ENCODE assay signal across 19 mouse cellular contexts in genomic region chr17:62642447-62643145, GRCm38 (mm10).
A peak's percentile ranks its signal among the peaks of the same experiment; 100 is the strongest.
DNase-seq lines count a peak whose midpoint lies in the region; ATAC-seq and TF ChIP-seq lines count a peak whose summit lies in the region.
"Had no signal": no experiment of that assay in that cellular context is flagged by ENCODE, and none has a peak within 500 bp of the region (broad histone marks: within the 10 kb centered on the region; RNA-seq: fewer than 3 reads in every experiment).

No protein-coding gene starts in this region.

- H3K27me3 ChIP-seq in forebrain, embryonic 15.5 days = no peaks in the 10 kb centered on the region
- H3K27me3 ChIP-seq in forebrain, postnatal 0 days (ENCODE audit: insufficient read depth, low read length) = no peaks in the 10 kb centered on the region; the same call in 1 of the 2 replicates
- H3K27me3 ChIP-seq in lung, postnatal 0 days (replicated peaks; ENCODE audit: insufficient read depth, low read length) = no peaks in the 10 kb centered on the region
- no peaks in the 10 kb centered on the region for H3K27me3 ChIP-seq in heart, embryonic 12.5 days (replicated peaks)
- H3K27me3 ChIP-seq: forebrain, embryonic 12.5 days; hindbrain, embryonic 13.5 days; limb, embryonic 15.5 days; lung, embryonic 15.5 days; midbrain, embryonic 12.5 days had no signal

- H3K36me3 ChIP-seq in forebrain, embryonic 15.5 days = no peaks in the 10 kb centered on the region
- no peaks in the 10 kb centered on the region for H3K36me3 ChIP-seq in forebrain, postnatal 0 days (ENCODE audit: insufficient read depth)
- H3K36me3 ChIP-seq in lung, postnatal 0 days (ENCODE audit: insufficient read depth, low read length) = no peaks in the 10 kb centered on the region
- no peaks in the 10 kb centered on the region for H3K36me3 ChIP-seq in heart, embryonic 12.5 days
- H3K36me3 ChIP-seq: forebrain, embryonic 12.5 days; hindbrain, embryonic 13.5 days; limb, embryonic 15.5 days; lung, embryonic 15.5 days; midbrain, embryonic 12.5 days had no signal

- no peak for TF ChIP-seq CTCF in forebrain, postnatal 0 days (IDR thresholded peaks at IDR 0.05; ENCODE audit: low read depth)
- no peak for TF ChIP-seq CTCF in lung, postnatal 0 days (IDR thresholded peaks at IDR 0.05)

- no peaks in the 10 kb centered on the region for H3K9me3 ChIP-seq in forebrain, embryonic 15.5 days
- no peaks in the 10 kb centered on the region for H3K9me3 ChIP-seq in forebrain, postnatal 0 days (ENCODE audit: low read length)
- H3K9me3 ChIP-seq in lung, postnatal 0 days (ENCODE audit: low read length) = no peaks in the 10 kb centered on the region
- H3K9me3 ChIP-seq in heart, embryonic 12.5 days (replicated peaks) = no peaks in the 10 kb centered on the region
- H3K9me3 ChIP-seq: forebrain, embryonic 12.5 days; hindbrain, embryonic 13.5 days; limb, embryonic 15.5 days; lung, embryonic 15.5 days; midbrain, embryonic 12.5 days had no signal

- H3K4me2 ChIP-seq in forebrain, embryonic 15.5 days (replicated peaks) = no peak overlapping the region
- H3K4me2 ChIP-seq in forebrain, postnatal 0 days (ENCODE audit: low read depth) = no peak overlapping the region
- no peak overlapping the region for H3K4me2 ChIP-seq in lung, postnatal 0 days (replicated peaks; ENCODE audit: low read depth, low read length)
- H3K4me2 ChIP-seq in heart, embryonic 12.5 days = no peak overlapping the region
- H3K4me2 ChIP-seq: forebrain, embryonic 12.5 days; hindbrain, embryonic 13.5 days; limb, embryonic 15.5 days; lung, embryonic 15.5 days; midbrain, embryonic 12.5 days had no signal

- no peak for TF ChIP-seq EP300 in lung, postnatal 0 days (IDR thresholded peaks at IDR 0.05)

- WGBS in forebrain, embryonic 15.5 days = 66% methylated on average over 12 of the region's 12 CpGs
- WGBS in forebrain, postnatal 0 days = 68% methylated on average over 12 of the region's 12 CpGs
- WGBS in lung, postnatal 0 days = 66% methylated on average over 12 of the region's 12 CpGs
- WGBS in heart, embryonic 12.5 days = 74% methylated on average over 12 of the region's 12 CpGs

- no peaks in the 10 kb centered on the region for H3K4me1 ChIP-seq in forebrain, embryonic 15.5 days
- no peaks in the 10 kb centered on the region for H3K4me1 ChIP-seq in forebrain, postnatal 0 days (ENCODE audit: insufficient read depth)
- H3K4me1 ChIP-seq in lung, postnatal 0 days (ENCODE audit: insufficient read depth, low read depth, low read length) = no peaks in the 10 kb centered on the region
- peaks cover 9% of the 10 kb centered on the region for H3K4me1 ChIP-seq in heart, embryonic 12.5 days (replicated peaks)
- H3K4me1 ChIP-seq: limb, embryonic 15.5 days had no signal

- no peak overlapping the region for H3K4me3 ChIP-seq in forebrain, embryonic 15.5 days
- no peak overlapping the region for H3K4me3 ChIP-seq in forebrain, postnatal 0 days (ENCODE audit: low read depth, low read length)
- H3K4me3 ChIP-seq in lung, postnatal 0 days (ENCODE audit: low read depth, low read length) = no peak overlapping the region
- H3K4me3 ChIP-seq in heart, embryonic 12.5 days = no peak overlapping the region
- H3K4me3 ChIP-seq: forebrain, embryonic 12.5 days; hindbrain, embryonic 13.5 days; limb, embryonic 15.5 days; lung, embryonic 15.5 days; midbrain, embryonic 12.5 days had no signal

- H3K27ac ChIP-seq in forebrain, embryonic 15.5 days (replicated peaks) = no peak overlapping the region
- no peak overlapping the region for H3K27ac ChIP-seq in forebrain, postnatal 0 days (ENCODE audit: low read depth, low read length)
- no peak overlapping the region for H3K27ac ChIP-seq in lung, postnatal 0 days (ENCODE audit: low read length)
- peak overlapping the region; percentile 35; the same call in 1 of the 2 replicates for H3K27ac ChIP-seq in heart, embryonic 12.5 days (ENCODE audit: poor library complexity, severe bottlenecking)
- H3K27ac ChIP-seq: forebrain, embryonic 12.5 days; hindbrain, embryonic 13.5 days; limb, embryonic 15.5 days; lung, embryonic 15.5 days; midbrain, embryonic 12.5 days had no signal

- no peak for DNase-seq in forebrain, postnatal 0 days
- peak; percentile 39 for DNase-seq in lung, postnatal 0 days (ENCODE audit: low spot score)
- no peak for DNase-seq in lung, postnatal 25 days (ENCODE audit: low spot score)
- no peak for DNase-seq in Muller cell, postnatal 12 days (ENCODE audit: inconsistent ontology term)
- no peak for DNase-seq in frontal cortex, postnatal 36 days (ENCODE audit: low spot score in 2 of 2)
- DNase-seq: cerebellum, adult 2 months; gastrocnemius, postnatal 25 days; kidney, postnatal 36 days; spleen, adult 18-20 months; thymus, postnatal 36 days had no signal

- H3K9ac ChIP-seq in forebrain, embryonic 15.5 days (replicated peaks) = no peak overlapping the region
- H3K9ac ChIP-seq in forebrain, postnatal 0 days = no peak overlapping the region
- H3K9ac ChIP-seq in lung, postnatal 0 days (replicated peaks; ENCODE audit: low read depth) = no peak overlapping the region
- H3K9ac ChIP-seq in heart, embryonic 12.5 days = no peak overlapping the region
- H3K9ac ChIP-seq: forebrain, embryonic 12.5 days; hindbrain, embryonic 13.5 days; limb, embryonic 15.5 days; lung, embryonic 15.5 days; midbrain, embryonic 12.5 days had no signal

- ATAC-seq in forebrain, embryonic 15.5 days (replicated peaks) = 0 out of 2 replicates have a peak, but pooled peaks have one; percentile 29
- no peak for ATAC-seq in forebrain, postnatal 0 days
- peak; percentile 50; the same call in 1 of the 2 replicates for ATAC-seq in lung, postnatal 0 days
- ATAC-seq in heart, embryonic 12.5 days (ENCODE audit: insufficient number of reproducible peaks, low FRiP score) = no peak
- ATAC-seq in megakaryocyte progenitor cell, adult 5-6 weeks (replicated peaks; ENCODE audit: poor library complexity) = peak; percentile 82
- ATAC-seq: intestine, postnatal 0 days had no signal

Comparison
In these comparisons a context has a peak if more than half of its experiments do, and no peak if none do; other contexts are left out.
1. ATAC-seq: peak in forebrain, embryonic 15.5 days (single experiment), lung, postnatal 0 days (single experiment) and megakaryocyte progenitor cell, adult 5-6 weeks (single experiment); none in forebrain, postnatal 0 days (single experiment) and heart, embryonic 12.5 days (single experiment).